Mouse (Mus musculus) erythroblast, embryonic 14.5 days (primary cell): ENCODE data around the gene Eif4ebp2. TPM values are rescaled to one million over a fixed set of nuclear protein-coding genes. Genes with fewer than 3 reads are reported as not detected.
"Not testable (repeated sequence)": the region's sequence is repeated elsewhere in the genome, so short reads cannot be mapped to it uniquely, and the experiment has no call there.

Experiments
- H3K27me3 ChIP-seq: 2 replicates; pipeline ENCODE4 v1.6.1; 2012; ENCODE audit warnings: inconsistent platforms; ENCODE audit not compliant: control insufficient read depth
- H3K36me3 ChIP-seq: 2 replicates; pipeline ENCODE4 v1.6.1; 2012; ENCODE audit warnings: mild to moderate bottlenecking, inconsistent platforms; ENCODE audit not compliant: control insufficient read depth
- H3K4me1 ChIP-seq: 2 replicates; pipeline ENCODE4 v1.6.1; 2012; ENCODE audit warnings: inconsistent platforms; ENCODE audit not compliant: control insufficient read depth
- H3K4me3 ChIP-seq: replicated peaks from 2 replicates; pipeline ENCODE3; 2012; ENCODE audit warnings: moderate library complexity, mild to moderate bottlenecking, inconsistent platforms
- H3K9me3 ChIP-seq: 2 replicates; pipeline ENCODE4 v1.6.1; 2012; ENCODE audit warnings: low read length, inconsistent platforms, mixed read lengths; ENCODE audit not compliant: control insufficient read depth
- GATA1 ChIP-seq: IDR thresholded peaks from 2 replicates; pipeline ENCODE4 v1.6.1; 2012; ENCODE audit warnings: low read length, inconsistent platforms, mixed read lengths
- TAL1 ChIP-seq: IDR thresholded peaks from 3 replicates; pipeline ENCODE4 v1.6.1; 2012; ENCODE audit warnings: low read length, inconsistent platforms, mixed read lengths
- polyA plus RNA-seq: library from polyadenylated mRNA; stranded (reverse); fragments of >175 nt; gene quantifications from 2 replicates; pipeline ENCODE4 v1.2.3, GENCODE M21; 2012

The Eif4ebp2 gene
- polyA plus RNA-seq, 1 experiment, result 6.5 TPM

DNA sequence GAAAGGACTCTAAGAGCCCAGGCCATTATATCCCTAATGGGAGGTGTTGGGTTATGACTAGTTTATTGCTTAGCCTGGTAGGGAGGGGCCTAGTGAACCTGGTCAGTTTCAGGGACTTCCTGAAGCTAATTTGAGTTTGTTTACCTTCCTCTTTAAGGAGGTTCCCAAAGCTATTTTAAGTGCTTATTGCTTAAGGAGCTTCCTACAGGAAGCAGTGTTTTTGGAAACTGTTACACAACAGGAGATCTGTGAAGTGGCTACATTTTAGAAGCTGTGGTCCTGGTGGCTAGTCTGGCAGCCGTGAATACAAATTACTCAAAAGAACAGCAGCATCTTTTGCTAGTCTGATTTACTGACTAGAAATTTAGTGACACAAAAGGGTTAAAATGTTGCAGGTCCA, 21.9 kb upstream of the Eif4ebp2 start:
- Histone ChIP-seq H3K36me3 (peaks cover 4% of the 10 kb centered on the region), H3K4me1 (peaks cover 43% of the 10 kb centered on the region), H3K4me3 (no peak overlapping the region), H3K27me3 (peaks cover 2% of the 10 kb centered on the region), H3K9me3 (0 out of 2 replicates have a peak, but pooled peaks cover 2% of the 10 kb centered on the region)
- TF ChIP-seq GATA1 (no peak), TAL1 (no peak)

DNA sequence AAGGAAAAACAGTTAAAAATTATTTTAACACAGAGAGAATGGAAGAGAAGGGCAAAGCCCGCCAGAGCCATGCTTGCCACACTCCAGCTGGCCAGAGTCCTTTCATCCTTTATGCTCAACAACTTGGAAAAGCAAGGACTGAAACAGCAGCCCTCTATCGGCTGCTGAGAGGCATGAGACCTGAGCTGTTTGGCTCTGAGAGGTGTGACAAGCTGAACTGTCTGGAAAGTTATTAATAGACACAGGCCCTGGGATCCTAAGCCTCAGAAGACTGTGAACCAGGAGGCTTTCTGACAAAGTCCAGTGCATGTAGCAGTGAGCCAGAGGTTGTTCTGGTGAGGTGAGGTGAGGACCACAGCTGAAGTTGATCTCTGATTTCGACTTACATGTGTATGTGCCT, 21.2 kb upstream of the Eif4ebp2 start:
- H3K4me3 ChIP-seq, result no peak overlapping the region
- H3K27me3 ChIP-seq, result peaks cover 6% of the 10 kb centered on the region
- TF ChIP-seq GATA1, result no peak
- no peak for TF ChIP-seq TAL1
- H3K4me1 ChIP-seq, result peaks cover 46% of the 10 kb centered on the region
- H3K9me3 ChIP-seq, result 0 out of 2 replicates have a peak, but pooled peaks cover 2% of the 10 kb centered on the region
- peaks cover 3% of the 10 kb centered on the region for H3K36me3 ChIP-seq

DNA sequence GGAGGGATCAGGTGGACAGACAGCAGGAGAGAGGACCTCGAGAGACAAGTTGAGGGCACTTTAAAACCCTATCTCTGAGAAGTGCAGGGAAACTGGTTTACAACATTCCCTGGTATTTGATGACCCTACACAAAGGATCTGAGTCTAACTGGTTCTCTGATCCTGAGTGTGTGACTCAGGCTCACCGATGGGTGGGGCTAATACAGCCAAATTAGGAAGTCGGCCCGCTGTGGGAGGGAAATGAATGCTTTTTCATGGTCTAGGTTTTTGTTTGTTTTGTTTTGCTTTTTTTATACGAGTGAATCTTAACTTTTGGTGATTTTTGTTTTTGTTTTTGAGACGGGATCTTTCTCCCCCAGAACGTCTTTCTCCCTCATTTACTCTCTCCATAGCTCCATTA, 16.4 kb upstream of the Eif4ebp2 start:
- Histone ChIP-seq H3K9me3 (peaks cover 4% of the 10 kb centered on the region), H3K4me3 (no peak overlapping the region), H3K4me1 (peaks cover 36% of the 10 kb centered on the region), H3K36me3 (no peaks in the 10 kb centered on the region), H3K27me3 (peaks cover 13% of the 10 kb centered on the region)
- TF ChIP-seq TAL1 (no peak), GATA1 (no peak)

DNA sequence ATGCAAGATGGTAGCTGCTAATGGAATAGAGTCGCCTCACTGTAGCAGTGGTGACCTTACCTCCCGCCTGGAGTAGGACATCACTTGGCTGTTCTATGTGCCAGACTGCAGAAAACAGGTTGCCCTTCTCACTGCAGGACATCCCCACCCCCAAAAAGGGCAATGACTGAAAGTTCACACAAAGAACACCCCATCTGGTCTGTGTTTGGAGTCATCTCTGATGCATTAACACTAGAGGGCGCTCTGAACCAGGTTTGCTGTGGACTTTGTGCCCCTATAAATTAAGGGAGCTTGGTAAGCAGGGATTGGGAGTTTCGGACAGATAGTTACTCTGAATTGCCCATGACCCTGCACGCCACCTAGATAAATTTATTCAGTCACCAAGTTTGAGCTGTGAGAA, 14.4 kb upstream of the Eif4ebp2 start:
- H3K4me1 ChIP-seq, result peaks cover 36% of the 10 kb centered on the region
- peaks cover 4% of the 10 kb centered on the region for H3K9me3 ChIP-seq
- TF ChIP-seq GATA1 (no peak), TAL1 (no peak)
- no peaks in the 10 kb centered on the region for H3K36me3 ChIP-seq
- H3K4me3 ChIP-seq, result no peak overlapping the region
- peaks cover 13% of the 10 kb centered on the region for H3K27me3 ChIP-seq

DNA sequence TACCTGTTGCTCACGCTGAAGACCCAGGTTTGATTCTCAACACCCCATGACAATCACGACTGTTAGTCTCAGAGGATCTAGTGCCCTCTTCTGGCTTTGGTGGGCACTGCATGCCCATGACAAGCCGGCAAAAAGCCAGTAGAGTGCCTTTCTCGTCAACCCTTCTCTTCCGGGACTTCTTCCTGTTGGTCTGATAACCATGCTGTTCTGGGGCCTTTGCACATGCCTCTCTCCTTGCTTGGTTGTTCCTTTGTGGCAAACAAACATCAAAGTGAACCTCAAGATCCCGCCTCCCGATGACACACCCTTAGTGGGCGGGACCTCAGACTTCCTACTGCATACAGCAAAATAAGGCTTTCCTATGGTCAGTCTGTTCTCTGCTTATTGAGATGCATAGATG, 13.8 kb upstream of the Eif4ebp2 start:
- peaks cover 13% of the 10 kb centered on the region for H3K27me3 ChIP-seq
- TF ChIP-seq TAL1, result no peak
- TF ChIP-seq GATA1, result no peak
- H3K4me3 ChIP-seq, result peak overlapping the region; percentile 47
- peaks cover 4% of the 10 kb centered on the region for H3K9me3 ChIP-seq
- no peaks in the 10 kb centered on the region for H3K36me3 ChIP-seq
- H3K4me1 ChIP-seq, result peaks cover 36% of the 10 kb centered on the region

DNA sequence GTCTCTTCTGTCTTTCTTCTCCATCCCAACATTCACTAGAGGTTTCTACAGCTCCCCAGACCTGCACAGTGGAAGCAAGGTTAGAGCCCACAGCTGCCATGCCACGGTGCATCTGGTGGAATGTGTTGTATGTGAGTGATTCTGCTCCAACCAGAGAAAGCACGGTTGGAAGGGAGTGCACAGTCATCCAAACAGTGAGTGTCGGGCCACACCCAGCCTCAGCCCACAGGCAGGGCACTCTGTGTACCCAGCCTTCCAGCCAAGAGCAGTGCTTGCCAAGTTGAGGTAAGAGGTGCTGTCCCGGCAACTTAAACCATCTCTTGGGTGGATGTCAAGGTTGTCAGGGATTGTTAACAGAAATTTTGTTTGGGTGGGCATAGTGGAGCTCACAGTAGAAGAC, 12.5 kb upstream of the Eif4ebp2 start:
- Histone ChIP-seq H3K36me3 (no peaks in the 10 kb centered on the region), H3K27me3 (peaks cover 13% of the 10 kb centered on the region), H3K4me1 (peaks cover 39% of the 10 kb centered on the region), H3K4me3 (no peak overlapping the region), H3K9me3 (peaks cover 4% of the 10 kb centered on the region)
- no peak for TF ChIP-seq TAL1
- TF ChIP-seq GATA1, result no peak

DNA sequence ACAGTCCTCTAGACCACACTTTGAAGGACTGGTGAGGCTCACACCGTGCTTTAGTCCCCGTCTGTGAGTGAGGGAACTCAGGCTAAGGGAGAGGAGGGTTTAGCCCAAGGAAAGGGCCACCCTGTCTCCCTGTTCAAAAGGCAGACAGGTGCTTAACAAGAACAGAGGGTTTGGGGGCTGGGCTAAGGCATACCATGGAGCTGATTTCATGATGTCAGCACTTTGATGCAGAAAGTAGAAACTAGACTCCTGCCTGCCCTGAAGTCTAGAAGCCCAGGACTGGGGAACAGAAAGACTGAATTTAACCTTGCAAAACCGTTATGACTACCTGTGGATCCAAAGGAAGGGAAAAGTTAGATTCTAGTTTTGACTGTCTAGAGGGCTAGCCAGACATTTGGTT, 4.7 kb upstream of the Eif4ebp2 start:
- TF ChIP-seq GATA1, result no peak
- TF ChIP-seq TAL1, result no peak
- Histone ChIP-seq H3K27me3 (no peaks in the 10 kb centered on the region; the same call in 1 of the 2 replicates), H3K9me3 (no peaks in the 10 kb centered on the region), H3K4me1 (peaks cover 11% of the 10 kb centered on the region), H3K36me3 (no peaks in the 10 kb centered on the region), H3K4me3 (no peak overlapping the region)

DNA sequence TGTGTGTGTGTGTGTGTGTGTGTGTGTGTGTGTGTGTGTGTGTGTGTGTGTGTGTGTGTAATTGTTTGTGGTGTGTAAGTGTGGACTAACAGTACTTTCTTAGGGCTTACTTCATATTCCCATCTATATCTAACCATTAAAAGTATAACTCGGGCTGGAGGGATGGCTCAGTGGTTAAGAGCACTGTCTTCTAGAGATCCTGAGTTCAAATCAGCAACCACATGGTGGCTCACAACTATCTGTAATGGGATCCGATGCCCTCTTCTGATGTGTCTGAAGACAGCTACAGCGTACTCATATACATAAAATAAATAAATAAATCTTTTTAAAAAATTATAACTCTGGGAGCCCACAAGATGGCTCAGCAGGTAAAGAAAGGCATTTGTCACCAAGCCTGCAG, 710 bp upstream of the Eif4ebp2 start:
- Histone ChIP-seq H3K36me3 (peaks cover 27% of the 10 kb centered on the region), H3K4me3 (peak overlapping the region; percentile 100), H3K4me1 (peaks cover 46% of the 10 kb centered on the region)
- not testable (repeated sequence) for H3K9me3 ChIP-seq, H3K27me3 ChIP-seq

DNA sequence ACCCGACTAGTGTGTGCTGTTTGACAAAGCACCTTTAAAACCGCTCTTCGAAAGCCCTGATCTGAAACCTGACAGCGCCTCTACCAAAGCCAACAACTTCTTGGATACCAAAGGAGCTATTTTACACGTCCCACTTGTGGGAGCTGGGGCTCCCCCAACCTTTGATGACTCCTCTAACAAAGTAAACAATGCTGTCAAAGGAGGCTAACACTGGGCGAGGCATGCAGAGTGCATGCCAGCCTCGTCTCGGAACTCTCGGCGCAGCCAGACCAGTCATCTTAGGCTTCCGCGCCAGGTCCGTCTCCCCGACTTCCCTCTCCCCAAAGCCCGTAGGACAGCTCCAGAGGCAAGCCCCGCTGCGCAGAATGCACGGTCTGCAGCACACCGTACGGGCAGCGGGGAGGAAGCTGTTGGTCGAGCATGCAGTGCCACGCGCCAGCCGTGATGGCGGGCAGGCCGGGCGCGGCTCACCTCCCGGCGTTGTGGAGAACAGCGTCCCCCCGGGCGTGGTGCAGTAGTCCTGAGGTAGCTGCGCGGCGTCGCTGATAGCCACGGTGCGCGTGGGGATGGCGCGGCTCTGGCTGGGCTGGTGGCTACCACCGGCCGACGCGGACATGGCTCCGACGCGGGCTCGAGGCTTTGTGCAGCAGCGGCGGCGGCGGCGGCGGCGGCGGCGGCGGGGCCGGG, 387 bp downstream of the Eif4ebp2 start:
- Histone ChIP-seq H3K36me3 (peaks cover 38% of the 10 kb centered on the region), H3K27me3 (no peaks in the 10 kb centered on the region; the same call in 1 of the 2 replicates), H3K4me3 (peak overlapping the region; percentile 100), H3K4me1 (peaks cover 57% of the 10 kb centered on the region), H3K9me3 (no peaks in the 10 kb centered on the region)
- TF ChIP-seq TAL1 (no peak), GATA1 (no peak)

DNA sequence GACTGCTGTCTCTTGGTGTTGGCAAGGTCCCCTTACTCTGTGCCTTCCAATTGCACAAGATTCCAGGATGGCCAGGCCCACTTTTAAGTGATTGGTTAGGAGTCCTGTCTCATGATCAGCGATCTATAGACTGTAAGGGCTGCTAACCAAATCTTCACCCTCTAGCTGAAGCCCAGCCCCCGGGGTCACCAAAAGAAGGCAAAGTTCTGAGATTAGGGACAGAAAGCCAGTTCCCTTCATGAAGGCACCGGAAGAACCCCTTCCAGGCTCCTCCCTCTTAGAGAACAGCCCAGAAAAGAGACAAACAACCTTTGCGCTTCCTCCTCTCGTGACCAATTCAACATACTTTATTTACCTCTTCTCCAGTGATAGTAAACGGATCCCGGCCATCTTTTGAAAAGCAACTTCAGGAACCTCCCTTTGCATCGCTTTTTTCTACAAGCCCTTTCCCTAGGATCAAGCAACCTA, 964 bp downstream of the Eif4ebp2 start:
- Histone ChIP-seq H3K4me3 (peak overlapping the region; percentile 100), H3K27me3 (no peaks in the 10 kb centered on the region), H3K9me3 (no peaks in the 10 kb centered on the region), H3K36me3 (peaks cover 43% of the 10 kb centered on the region), H3K4me1 (peaks cover 62% of the 10 kb centered on the region)
- TF ChIP-seq GATA1, result no peak
